Mouse (Mus musculus): ENCODE results near the gene Cacna1i. TPM values are rescaled to one million over a fixed set of nuclear protein-coding genes. Genes with fewer than 3 reads are reported as not detected.

The Cacna1i gene
- polyA plus RNA-seq (2017; shearing (Covaris generic)) = under 1 TPM; 0.40 to 0.49 TPM

GRCm38 (mm10) chr15:80286851-80287415 is at the start of gene Cacna1i:
Cacna1i (plus strand) TSS chr15:80287238.

GRCm38 (mm10) chr15:80254847-80255645 is 32.0 kb upstream of the Cacna1i start, which contains the start of gene Atf4:
Atf4 (plus strand) TSS chr15:80255184.

GRCm38 (mm10) chr15:80263610-80264575 is 23.1 kb upstream of the Cacna1i start, which contains the start of gene Rps19bp1:
Rps19bp1 (minus strand) TSS chr15:80264315.

Other genes starting within 250 kb of the Cacna1i start
- gene Syngr1, start 195.9 kb upstream of the Cacna1i start, polyA plus RNA-seq (2017; shearing (Covaris generic)) = 1 to 10 TPM in 1 of 2 experiments, under 1 TPM in 1; 0.70 to 1.8 TPM
- 1,000 to 10,000 TPM; 1,312 to 1,444 TPM for gene Rpl3, start 195.4 kb upstream of the Cacna1i start, polyA plus RNA-seq (2017; shearing (Covaris generic))
- 10 to 100 TPM; 17.9 to 26.1 TPM for gene Tab1, start 154.1 kb upstream of the Cacna1i start, polyA plus RNA-seq (2017; shearing (Covaris generic))
- under 1 TPM in 1 of 2 experiments, not detected in 1; 0.53 TPM for gene Mgat3, start 113.5 kb upstream of the Cacna1i start, polyA plus RNA-seq (2017; shearing (Covaris generic))
- gene Mief1, start 53.2 kb upstream of the Cacna1i start, polyA plus RNA-seq (2017; shearing (Covaris generic)) = 10 to 100 TPM; 22.4 to 34.6 TPM
- gene AC140267.1, start 51.4 kb upstream of the Cacna1i start, polyA plus RNA-seq (2017; shearing (Covaris generic)) = not detected
- gene Atf4, start 32.1 kb upstream of the Cacna1i start, polyA plus RNA-seq (2017; shearing (Covaris generic)) = 100 to 1,000 TPM; 105 to 125 TPM
- gene Rps19bp1, start 22.9 kb upstream of the Cacna1i start, polyA plus RNA-seq (2017; shearing (Covaris generic)) = 10 to 100 TPM; 35.3 to 35.5 TPM

Data from inflammation-experienced regulatory T-cells (primary cell).